Mouse (Mus musculus) 3134 (cell line): ENCODE measurements around the gene Erc1.
A peak's percentile ranks its signal among the peaks of the same experiment; 100 is the strongest.

Experiments
- DNase-seq: peaks from one replicate; pipeline ENCODE4 v3.0.0-alpha.2; 2011; ENCODE audit warnings: low spot score; ENCODE audit not compliant: insufficient read length; ENCODE audit errors: extremely low read depth

Erc1 gene

GRCm38 (mm10) chr6:119533170-119533709 is 314.7 kb downstream of the Erc1 start:
- DNase-seq, result no peak

- no peak for DNase-seq
These were observed 318.3 kb downstream of the Erc1 start for GRCm38 (mm10) chr6:119529659-119530058.

GRCm38 (mm10) chr6:119526498-119526897 is 321.5 kb downstream of the Erc1 start:
- no peak for DNase-seq

GRCm38 (mm10) chr6:119521931-119522391 is 326.0 kb downstream of the Erc1 start:
- DNase-seq, result peak; percentile 44

- no peak for DNase-seq
These were observed 326.5 kb downstream of the Erc1 start for GRCm38 (mm10) chr6:119521482-119521900.
